Mouse (Mus musculus) ES-Bruce4 (cell line): ENCODE data around the gene Fhit.

Source experiments
- CTCF ChIP-seq: IDR thresholded peaks from one replicate; pipeline ENCODE4 v1.8.1; 2011; ENCODE audit warnings: low read depth, low read length
- EP300 ChIP-seq: IDR thresholded peaks from 2 replicates; pipeline ENCODE4 v1.6.1; 2011; ENCODE audit warnings: low read depth, low read length; ENCODE audit not compliant: insufficient read depth
- POLR2A ChIP-seq: IDR thresholded peaks from one replicate; pipeline ENCODE4 v1.8.1; 2011; ENCODE audit warnings: low read length; ENCODE audit not compliant: insufficient read depth

DNA sequence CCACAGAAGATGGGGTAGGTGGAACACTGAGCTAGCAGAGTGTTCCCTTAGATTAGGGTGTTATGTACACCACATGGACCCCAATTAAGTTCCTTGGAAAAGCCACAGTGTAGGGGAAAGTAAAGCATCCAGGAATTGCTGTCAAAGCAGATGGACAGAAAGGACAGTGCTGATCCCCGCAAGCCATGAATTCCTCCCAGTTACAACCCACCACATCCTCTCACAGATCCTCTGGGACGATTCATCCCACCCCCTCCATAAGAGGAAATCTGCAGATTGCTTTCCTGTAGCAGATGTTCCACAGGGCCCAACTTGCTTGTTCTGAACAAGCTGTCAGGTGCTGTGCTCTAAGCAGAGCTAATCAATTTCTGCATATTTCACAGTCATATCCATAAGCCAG lies 1644.2 kb downstream of the Fhit start:
- TF ChIP-seq EP300 (no peak), POLR2A (no peak), CTCF (no peak)
